ENCODE assay signal across 27 mouse cellular contexts in genomic region chr7:44615309-44615708, GRCm38 (mm10). TPM values are rescaled to one million over a fixed set of nuclear protein-coding genes. Genes with fewer than 3 reads are reported as not detected.
DNase-seq lines count a peak whose midpoint lies in the region; ATAC-seq and TF ChIP-seq lines count a peak whose summit lies in the region.
"Had no signal": no experiment of that assay in that cellular context is flagged by ENCODE, and none has a peak within 500 bp of the region (broad histone marks: within the 10 kb centered on the region; RNA-seq: fewer than 3 reads in every experiment).

No protein-coding gene starts in this region.

- TF ChIP-seq EP300 in ES-Bruce4 (IDR thresholded peaks at IDR 0.05; ENCODE audit: insufficient read depth, low read depth, low read length): no peak

- 17% methylated on average over 10 of the region's 10 CpGs for WGBS in hindbrain, embryonic 10.5 days
- 16% methylated on average over 10 of the region's 10 CpGs for WGBS in hindbrain, embryonic 16.5 days
- 14% methylated on average over 10 of the region's 10 CpGs for WGBS in embryonic facial prominence, embryonic 10.5 days
- WGBS in neural tube, embryonic 15.5 days: 16% methylated on average over 10 of the region's 10 CpGs

- H3K27ac ChIP-seq in hindbrain, embryonic 10.5 days: no peak overlapping the region
- no peak overlapping the region for H3K27ac ChIP-seq in hindbrain, embryonic 16.5 days (ENCODE audit: low read depth, low read length)
- no peak overlapping the region for H3K27ac ChIP-seq in ES-Bruce4 (ENCODE audit: insufficient read depth, low read length)
- no peak overlapping the region for H3K27ac ChIP-seq in embryonic facial prominence, embryonic 10.5 days (replicated peaks)
- no peak overlapping the region for H3K27ac ChIP-seq in neural tube, embryonic 15.5 days (replicated peaks)
- H3K27ac ChIP-seq: embryonic facial prominence, embryonic 13.5 days; forebrain, embryonic 12.5 days; liver, embryonic 14.5 days; neural tube, embryonic 12.5 days had no signal

- no peak for DNase-seq in hindbrain, embryonic 10.5 days (ENCODE audit: low spot score)
- no peak for DNase-seq in embryonic facial prominence, embryonic 10.5 days (ENCODE audit: low spot score)
- no peak for DNase-seq in layer of hippocampus, adult 18-20 months (ENCODE audit: low spot score in 2 of 2)
- DNase-seq: adrenal gland, postnatal 10 days; B cell, adult 2 months; forebrain, postnatal 0 days; gastrocnemius, postnatal 10 days; kidney, adult 9 months; kidney, postnatal 10 days; layer of hippocampus, adult 9-11 months; liver; lung, embryonic 14.5 days; lung, postnatal 14 days had no signal

- no peak overlapping the region for H3K4me2 ChIP-seq in hindbrain, embryonic 16.5 days (ENCODE audit: low read length)
- H3K4me2 ChIP-seq in neural tube, embryonic 15.5 days: peak overlapping the region; percentile 27
- H3K4me2 ChIP-seq: forebrain, embryonic 12.5 days; lung, embryonic 14.5 days; neural tube, embryonic 12.5 days had no signal

- no peak for ATAC-seq in hindbrain, embryonic 16.5 days
- no peak for ATAC-seq in neural tube, embryonic 15.5 days (ENCODE audit: low FRiP score)
- ATAC-seq: forebrain, postnatal 0 days; intestine, postnatal 0 days; midbrain, embryonic 16.5 days; Patski had no signal

- H3K4me1 ChIP-seq in hindbrain, embryonic 10.5 days (replicated peaks): peaks cover 28% of the 10 kb centered on the region
- H3K4me1 ChIP-seq in hindbrain, embryonic 16.5 days (ENCODE audit: control insufficient read depth, insufficient read depth, low read depth, low read length): no peaks in the 10 kb centered on the region
- H3K4me1 ChIP-seq in ES-Bruce4 (ENCODE audit: control insufficient read depth, insufficient read depth, low read length): peaks cover 4% of the 10 kb centered on the region
- peaks cover 22% of the 10 kb centered on the region for H3K4me1 ChIP-seq in embryonic facial prominence, embryonic 10.5 days
- peaks cover 7% of the 10 kb centered on the region for H3K4me1 ChIP-seq in neural tube, embryonic 15.5 days

- TF ChIP-seq CTCF in ES-Bruce4 (IDR thresholded peaks at IDR 0.05; ENCODE audit: low read depth, low read length): no peak

- peaks cover 40% of the 10 kb centered on the region for H3K27me3 ChIP-seq in hindbrain, embryonic 10.5 days (ENCODE audit: insufficient read depth, poor library complexity, severe bottlenecking)
- H3K27me3 ChIP-seq in hindbrain, embryonic 16.5 days (replicated peaks; ENCODE audit: control insufficient read depth, insufficient read depth, low read length): peaks cover 7% of the 10 kb centered on the region; the same call in 1 of the 2 replicates
- H3K27me3 ChIP-seq in ES-Bruce4 (ENCODE audit: control insufficient read depth, insufficient read depth, low read length, poor library complexity, severe bottlenecking): no peaks in the 10 kb centered on the region
- peaks cover 34% of the 10 kb centered on the region for H3K27me3 ChIP-seq in embryonic facial prominence, embryonic 10.5 days (replicated peaks; ENCODE audit: low read depth, poor library complexity, severe bottlenecking)
- peaks cover 21% of the 10 kb centered on the region for H3K27me3 ChIP-seq in neural tube, embryonic 15.5 days (replicated peaks)

- no peak for TF ChIP-seq POLR2A in ES-Bruce4 (IDR thresholded peaks at IDR 0.05; ENCODE audit: insufficient read depth, low read length)

- H3K9ac ChIP-seq in hindbrain, embryonic 16.5 days (ENCODE audit: low read depth, low read length): no peak overlapping the region
- H3K9ac ChIP-seq in ES-Bruce4 (ENCODE audit: low read depth, poor library complexity, severe bottlenecking): no peak overlapping the region
- H3K9ac ChIP-seq in neural tube, embryonic 15.5 days (replicated peaks): no peak overlapping the region
- H3K9ac ChIP-seq: embryonic facial prominence, embryonic 13.5 days; forebrain, embryonic 12.5 days; forebrain, postnatal 0 days; liver, embryonic 14.5 days; lung, embryonic 14.5 days; neural tube, embryonic 12.5 days had no signal

- no peaks in the 10 kb centered on the region for H3K36me3 ChIP-seq in hindbrain, embryonic 10.5 days
- no peaks in the 10 kb centered on the region for H3K36me3 ChIP-seq in hindbrain, embryonic 16.5 days (ENCODE audit: control insufficient read depth, insufficient read depth, low read length)
- no peaks in the 10 kb centered on the region for H3K36me3 ChIP-seq in ES-Bruce4 (ENCODE audit: control insufficient read depth, insufficient read depth, low read length, poor library complexity, severe bottlenecking)
- H3K36me3 ChIP-seq in embryonic facial prominence, embryonic 10.5 days (replicated peaks): no peaks in the 10 kb centered on the region
- H3K36me3 ChIP-seq in neural tube, embryonic 15.5 days: no peaks in the 10 kb centered on the region
- H3K36me3 ChIP-seq: embryonic facial prominence, embryonic 13.5 days; forebrain, embryonic 12.5 days; neural tube, embryonic 12.5 days had no signal

- peak overlapping the region; percentile 13 for H3K4me3 ChIP-seq in hindbrain, embryonic 10.5 days
- no peak overlapping the region for H3K4me3 ChIP-seq in hindbrain, embryonic 16.5 days (ENCODE audit: low read length)
- peak overlapping the region; percentile 56 for H3K4me3 ChIP-seq in ES-Bruce4 (ENCODE audit: low read depth, low read length)
- H3K4me3 ChIP-seq in embryonic facial prominence, embryonic 10.5 days: peak overlapping the region; percentile 34
- no peak overlapping the region for H3K4me3 ChIP-seq in neural tube, embryonic 15.5 days (replicated peaks)
- H3K4me3 ChIP-seq: embryonic facial prominence, embryonic 13.5 days; forebrain, embryonic 12.5 days; neural tube, embryonic 12.5 days had no signal

- H3K9me3 ChIP-seq in hindbrain, embryonic 10.5 days: peaks cover 14% of the 10 kb centered on the region; the same call in 1 of the 2 replicates
- H3K9me3 ChIP-seq in hindbrain, embryonic 16.5 days (ENCODE audit: control insufficient read depth, low read length): peaks cover 7% of the 10 kb centered on the region; the same call in 1 of the 2 replicates
- H3K9me3 ChIP-seq in ES-Bruce4 (replicated peaks; ENCODE audit: control insufficient read depth, insufficient read depth, low read length, poor library complexity, severe bottlenecking): no peaks in the 10 kb centered on the region
- peaks cover 7% of the 10 kb centered on the region; the same call in 1 of the 2 replicates for H3K9me3 ChIP-seq in embryonic facial prominence, embryonic 10.5 days
- H3K9me3 ChIP-seq in neural tube, embryonic 15.5 days (replicated peaks): no peaks in the 10 kb centered on the region
- H3K9me3 ChIP-seq: neural tube, embryonic 12.5 days had no signal

RNA-seq across cellular contexts. Expression of gene Kcnc3, which starts 24.8 kb away (rescaled TPM):
- 1.3 and 1.5 TPM in 2 replicates for polyA plus RNA-seq in hindbrain, embryonic 10.5 days (2016; fragmentation: Nextera tagmentation; extraction: Ambion mirVana)
- polyA plus RNA-seq in hindbrain, embryonic 16.5 days (2015; fragmentation: Nextera tagmentation; extraction: Ambion mirVana): 6.4 and 8.5 TPM in 2 replicates
- polyA plus RNA-seq in ES-Bruce4 (2011; ENCODE audit: insufficient read depth, insufficient read length, low read depth, missing spikeins): 12.3 and 15.5 TPM in 2 replicates
- polyA plus RNA-seq in embryonic facial prominence, embryonic 10.5 days (2016; fragmentation: Nextera tagmentation; extraction: Ambion mirVana): 0.44 and 0.63 TPM in 2 replicates
- 7.2 and 8.0 TPM in 2 replicates for polyA plus RNA-seq in neural tube, embryonic 15.5 days (2015; fragmentation: Nextera tagmentation; extraction: Ambion mirVana)
- 100 to 1,000 TPM; 164 to 170 TPM for total RNA-seq in layer of hippocampus, adult 18-20 months (2021)
- total RNA-seq: MEL had no signal
- polyA plus RNA-seq: heart, embryonic 14.5 days; thymus, postnatal 0 days had no signal

RNA-seq across cellular contexts. Expression of gene Napsa, which starts 43.1 kb away (rescaled TPM):
- 0.38 and 0.86 TPM in 2 replicates for polyA plus RNA-seq in hindbrain, embryonic 10.5 days (2016; fragmentation: Nextera tagmentation; extraction: Ambion mirVana)
- 1.1 and 1.6 TPM in 2 replicates for polyA plus RNA-seq in hindbrain, embryonic 16.5 days (2015; fragmentation: Nextera tagmentation; extraction: Ambion mirVana)
- 0.97 and 1.1 TPM in 2 replicates for polyA plus RNA-seq in ES-Bruce4 (2011; ENCODE audit: insufficient read depth, insufficient read length, low read depth, missing spikeins)
- 0.78 and 0.88 TPM in 2 replicates for polyA plus RNA-seq in embryonic facial prominence, embryonic 10.5 days (2016; fragmentation: Nextera tagmentation; extraction: Ambion mirVana)
- polyA plus RNA-seq in neural tube, embryonic 15.5 days (2015; fragmentation: Nextera tagmentation; extraction: Ambion mirVana): 1.1 and 4.9 TPM in 2 replicates
- not detected for total RNA-seq in layer of hippocampus, adult 18-20 months (2021)
- total RNA-seq: left cerebral cortex, postnatal 14 days; MEL had no signal

RNA-seq across cellular contexts. Expression of gene Myh14, which starts 55.3 kb away (rescaled TPM):
- polyA plus RNA-seq in hindbrain, embryonic 10.5 days (2016; fragmentation: Nextera tagmentation; extraction: Ambion mirVana): 1.5 and 2.4 TPM in 2 replicates
- polyA plus RNA-seq in hindbrain, embryonic 16.5 days (2015; fragmentation: Nextera tagmentation; extraction: Ambion mirVana): 5.0 and 8.0 TPM in 2 replicates
- polyA plus RNA-seq in ES-Bruce4 (2011; ENCODE audit: insufficient read depth, insufficient read length, low read depth, missing spikeins): 14.7 and 16.5 TPM in 2 replicates
- 2.7 and 4.3 TPM in 2 replicates for polyA plus RNA-seq in embryonic facial prominence, embryonic 10.5 days (2016; fragmentation: Nextera tagmentation; extraction: Ambion mirVana)
- polyA plus RNA-seq in neural tube, embryonic 15.5 days (2015; fragmentation: Nextera tagmentation; extraction: Ambion mirVana): 4.8 and 6.0 TPM in 2 replicates
- 10 to 100 TPM; 31.4 to 33.4 TPM for total RNA-seq in layer of hippocampus, adult 18-20 months (2021)

Comparison
In these comparisons a context has a peak if more than half of its experiments do, and no peak if none do; other contexts are left out.
1. H3K4me3 ChIP-seq: peak in hindbrain, embryonic 10.5 days (single experiment), ES-Bruce4 (single experiment) and embryonic facial prominence, embryonic 10.5 days (single experiment); none in hindbrain, embryonic 16.5 days (single experiment) and neural tube, embryonic 15.5 days (single experiment).